Mouse (Mus musculus): ENCODE results near the gene Pcnp.
A peak's percentile ranks its signal among the peaks of the same experiment; 100 is the strongest.
"Not testable (repeated sequence)": the region's sequence is repeated elsewhere in the genome, so short reads cannot be mapped to it uniquely, and the experiment has no call there.

Gene Pcnp

DNA sequence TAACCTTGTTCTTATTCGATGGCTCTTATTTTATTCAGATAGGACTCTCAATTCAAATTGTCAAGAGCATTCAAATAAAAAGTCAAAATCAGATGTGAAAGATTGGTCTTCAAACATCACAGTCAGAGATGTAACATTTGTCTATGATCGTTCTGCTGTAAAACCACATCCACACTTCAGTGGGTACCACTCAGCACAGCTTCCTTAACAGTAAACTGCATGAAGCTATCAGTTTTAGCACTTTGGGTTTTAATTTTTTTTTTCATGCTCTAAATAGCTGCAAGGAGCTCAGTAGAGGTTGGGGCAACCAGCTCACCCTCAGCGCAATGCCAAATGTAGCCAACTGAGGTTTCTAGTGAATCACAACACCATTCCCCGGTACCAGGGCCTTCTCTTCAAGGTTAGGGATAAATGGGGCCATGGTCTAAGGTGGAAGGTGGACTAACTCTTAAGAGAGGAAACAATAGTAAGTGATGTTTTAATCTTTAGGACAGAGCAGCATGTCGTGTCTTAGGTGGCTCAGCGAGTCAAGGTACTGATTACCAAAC is 39.1 kb upstream of the Pcnp start:
- Histone ChIP-seq H3K4me3 (replicated peaks; ENCODE audit: low read length) (no peak overlapping the region), H3K27me3 (ENCODE audit: insufficient read depth, low read length) (no peaks in the 10 kb centered on the region), H3K9me3 (ENCODE audit: low read length) (no peaks in the 10 kb centered on the region), H3K4me1 (replicated peaks; ENCODE audit: low read depth, low read length) (peaks cover 33% of the 10 kb centered on the region), H3K36me3 (ENCODE audit: insufficient read depth, low read length) (no peaks in the 10 kb centered on the region)
- TF ChIP-seq NANOG (IDR thresholded peaks at IDR 0.05; ENCODE audit: borderline replicate concordance, low read length) (no peak), POU5F1 (IDR thresholded peaks at IDR 0.05; ENCODE audit: borderline replicate concordance, low read length) (no peak), CTCF (conservative IDR thresholded peaks at IDR 0.05; ENCODE audit: low read length) (no peak)

DNA sequence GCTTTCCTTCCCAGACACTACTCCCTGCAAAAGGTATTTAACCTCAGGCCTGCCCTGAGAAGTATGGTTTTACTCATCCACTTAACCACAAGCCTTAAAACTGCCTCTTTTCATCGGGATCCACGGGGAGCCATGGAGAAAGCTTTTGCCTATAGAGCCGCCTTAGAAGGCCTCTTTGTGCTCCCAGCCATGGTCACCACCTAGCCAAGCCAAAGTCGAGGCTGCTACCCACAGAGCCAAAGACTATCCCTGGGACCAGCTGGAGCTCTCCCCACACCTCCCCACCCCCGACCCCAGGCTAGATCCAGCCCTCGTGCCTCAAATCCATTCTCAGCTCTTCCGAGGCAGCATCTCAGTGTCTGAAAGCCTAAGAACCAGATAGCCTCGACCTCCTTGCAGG is 36.6 kb upstream of the Pcnp start:
- Histone ChIP-seq H3K9me3 (ENCODE audit: low read length) (no peaks in the 10 kb centered on the region), H3K36me3 (ENCODE audit: insufficient read depth, low read length) (no peaks in the 10 kb centered on the region), H3K27me3 (ENCODE audit: insufficient read depth, low read length) (no peaks in the 10 kb centered on the region), H3K4me1 (replicated peaks; ENCODE audit: low read depth, low read length) (peaks cover 22% of the 10 kb centered on the region), H3K4me3 (replicated peaks; ENCODE audit: low read length) (no peak overlapping the region)
- TF ChIP-seq CTCF (conservative IDR thresholded peaks at IDR 0.05; ENCODE audit: low read length) (no peak), POU5F1 (IDR thresholded peaks at IDR 0.05; ENCODE audit: borderline replicate concordance, low read length) (no peak), NANOG (IDR thresholded peaks at IDR 0.05; ENCODE audit: borderline replicate concordance, low read length) (no peak)

DNA sequence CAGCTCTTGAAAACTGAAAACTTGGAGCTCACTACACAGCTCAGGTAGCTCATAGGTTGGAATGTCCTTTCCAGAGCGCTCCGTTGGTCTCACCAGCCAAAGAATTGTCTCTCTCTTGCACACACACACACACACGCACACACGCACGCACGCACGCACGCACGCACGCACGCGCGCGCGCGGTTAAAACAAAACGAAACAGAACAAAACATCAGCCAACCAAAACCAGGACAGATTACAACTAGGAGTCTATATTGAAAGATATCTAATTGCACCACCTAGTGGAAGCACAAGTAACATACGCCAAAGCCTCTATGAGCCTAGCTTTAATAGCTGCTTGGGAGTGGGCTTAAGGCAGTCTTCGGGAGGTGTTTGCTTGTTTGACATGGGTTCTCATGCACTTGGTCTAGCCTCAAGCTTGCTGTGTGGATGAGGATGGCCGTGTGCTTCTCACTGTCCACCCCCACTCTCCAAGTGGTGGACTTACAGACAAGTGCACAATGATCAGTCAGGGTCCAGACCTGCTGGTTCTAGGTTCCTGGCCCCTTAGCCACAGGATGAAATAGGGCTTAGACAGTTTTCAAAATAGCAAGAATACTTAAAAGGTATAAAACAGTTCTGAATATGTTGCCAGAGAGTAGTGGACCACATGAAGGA is 34.9 kb upstream of the Pcnp start:
- TF ChIP-seq CTCF (conservative IDR thresholded peaks at IDR 0.05; ENCODE audit: low read length), result peak; percentile 55
- no peak for TF ChIP-seq NANOG (IDR thresholded peaks at IDR 0.05; ENCODE audit: borderline replicate concordance, low read length)
- no peaks in the 10 kb centered on the region for H3K27me3 ChIP-seq (ENCODE audit: insufficient read depth, low read length)

DNA sequence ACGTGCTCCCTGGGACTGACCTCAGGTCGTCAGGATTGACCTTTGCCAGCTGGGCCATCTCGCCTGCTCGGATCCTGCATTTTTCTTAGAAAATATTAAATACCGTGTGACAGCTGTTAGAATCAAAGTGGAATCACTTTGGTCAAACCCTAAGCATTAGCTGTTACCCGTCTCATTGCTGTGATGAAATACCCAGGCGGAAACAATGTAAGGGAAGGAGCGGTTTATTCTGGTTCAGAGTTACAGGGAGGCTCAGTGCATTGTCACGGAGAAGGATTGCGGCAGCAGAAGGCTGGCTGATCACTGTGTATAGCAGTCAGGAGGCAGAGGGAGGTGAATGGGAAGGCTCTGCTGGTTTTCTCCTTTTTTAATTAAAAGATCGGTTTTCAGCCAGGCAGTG is 33.4 kb upstream of the Pcnp start:
- H3K27me3 ChIP-seq (ENCODE audit: insufficient read depth, low read length), result no peaks in the 10 kb centered on the region
- H3K36me3 ChIP-seq (ENCODE audit: insufficient read depth, low read length), result no peaks in the 10 kb centered on the region
- no peak for TF ChIP-seq CTCF (conservative IDR thresholded peaks at IDR 0.05; ENCODE audit: low read length)
- TF ChIP-seq POU5F1 (IDR thresholded peaks at IDR 0.05; ENCODE audit: borderline replicate concordance, low read length), result no peak
- TF ChIP-seq NANOG (IDR thresholded peaks at IDR 0.05; ENCODE audit: borderline replicate concordance, low read length), result no peak
- H3K4me1 ChIP-seq (replicated peaks; ENCODE audit: low read depth, low read length), result peaks cover 16% of the 10 kb centered on the region
- no peaks in the 10 kb centered on the region for H3K9me3 ChIP-seq (ENCODE audit: low read length)
- H3K4me3 ChIP-seq (replicated peaks; ENCODE audit: low read length), result no peak overlapping the region

More for the DNA sequence above, 34.9 kb upstream of the Pcnp start:
- Histone ChIP-seq H3K36me3 (ENCODE audit: insufficient read depth, low read length) (no peaks in the 10 kb centered on the region), H3K4me1 (replicated peaks; ENCODE audit: low read depth, low read length) (peaks cover 13% of the 10 kb centered on the region), H3K4me3 (replicated peaks; ENCODE audit: low read length) (no peak overlapping the region; the same call in 1 of the 2 replicates), H3K9me3 (ENCODE audit: low read length) (no peaks in the 10 kb centered on the region)

DNA sequence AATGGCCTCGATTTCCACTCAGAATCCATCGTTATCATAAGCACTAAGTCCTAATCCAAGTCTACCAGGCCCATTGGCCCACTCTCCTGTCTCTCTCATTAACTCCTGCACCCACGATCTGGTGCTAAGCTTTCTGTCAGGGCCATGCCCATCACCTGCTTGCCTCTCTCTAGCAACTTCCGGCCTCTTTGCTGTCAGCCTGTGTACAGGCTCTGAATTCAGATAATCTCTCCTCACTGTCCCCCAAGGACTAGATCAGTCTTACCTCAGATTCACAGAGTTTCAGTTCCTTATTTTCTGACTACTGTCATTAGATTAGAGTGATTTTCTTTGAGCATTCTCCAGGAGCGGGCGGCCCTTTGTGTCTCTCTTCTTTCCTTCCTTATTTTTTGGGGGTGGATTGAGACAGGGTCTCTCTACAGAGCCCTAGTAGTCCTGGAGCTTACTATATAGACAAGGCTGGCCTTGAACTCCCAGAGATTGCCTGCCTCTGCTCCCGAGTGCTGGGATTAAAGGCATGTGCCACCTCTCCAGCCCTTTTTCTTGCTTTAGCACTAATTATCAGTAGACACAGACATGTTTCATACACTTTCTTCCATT is 32.6 kb upstream of the Pcnp start:
- no peaks in the 10 kb centered on the region for H3K27me3 ChIP-seq (ENCODE audit: insufficient read depth, low read length)
- no peaks in the 10 kb centered on the region for H3K36me3 ChIP-seq (ENCODE audit: insufficient read depth, low read length)
- peaks cover 20% of the 10 kb centered on the region for H3K4me1 ChIP-seq (replicated peaks; ENCODE audit: low read depth, low read length)
- TF ChIP-seq CTCF (conservative IDR thresholded peaks at IDR 0.05; ENCODE audit: low read length), result no peak
- no peak for TF ChIP-seq POU5F1 (IDR thresholded peaks at IDR 0.05; ENCODE audit: borderline replicate concordance, low read length)
- TF ChIP-seq NANOG (IDR thresholded peaks at IDR 0.05; ENCODE audit: borderline replicate concordance, low read length), result no peak
- H3K9me3 ChIP-seq (ENCODE audit: low read length), result no peaks in the 10 kb centered on the region
- H3K4me3 ChIP-seq (replicated peaks; ENCODE audit: low read length), result no peak overlapping the region

DNA sequence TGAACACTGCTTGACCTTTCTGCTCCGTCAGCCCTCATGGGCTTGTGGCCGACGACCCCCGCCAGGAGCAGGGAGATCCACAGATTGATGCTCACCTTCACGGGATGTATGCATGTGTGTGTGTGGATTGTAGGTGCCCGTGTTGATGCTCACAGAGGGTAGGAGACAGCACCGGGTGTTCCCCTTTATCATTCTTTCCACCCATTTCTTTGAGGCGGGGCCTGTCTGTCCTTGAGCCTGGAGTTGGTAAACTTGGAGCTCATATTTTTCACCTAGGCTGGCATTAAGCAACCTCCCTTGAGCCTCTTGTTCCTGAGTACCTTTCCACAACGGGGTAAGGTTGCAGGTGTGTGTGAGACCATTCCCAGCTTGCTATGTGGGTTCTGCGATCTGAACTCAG is 28.6 kb upstream of the Pcnp start:
- no peaks in the 10 kb centered on the region for H3K9me3 ChIP-seq (ENCODE audit: low read length)
- peaks cover 11% of the 10 kb centered on the region for H3K4me1 ChIP-seq (replicated peaks; ENCODE audit: low read depth, low read length)
- TF ChIP-seq NANOG (IDR thresholded peaks at IDR 0.05; ENCODE audit: borderline replicate concordance, low read length) (no peak), CTCF (conservative IDR thresholded peaks at IDR 0.05; ENCODE audit: low read length) (no peak), POU5F1 (IDR thresholded peaks at IDR 0.05; ENCODE audit: borderline replicate concordance, low read length) (no peak)
- no peaks in the 10 kb centered on the region for H3K27me3 ChIP-seq (ENCODE audit: insufficient read depth, low read length)
- no peaks in the 10 kb centered on the region for H3K36me3 ChIP-seq (ENCODE audit: insufficient read depth, low read length)
- H3K4me3 ChIP-seq (replicated peaks; ENCODE audit: low read length), result peak overlapping the region; percentile 13; the same call in 1 of the 2 replicates

DNA sequence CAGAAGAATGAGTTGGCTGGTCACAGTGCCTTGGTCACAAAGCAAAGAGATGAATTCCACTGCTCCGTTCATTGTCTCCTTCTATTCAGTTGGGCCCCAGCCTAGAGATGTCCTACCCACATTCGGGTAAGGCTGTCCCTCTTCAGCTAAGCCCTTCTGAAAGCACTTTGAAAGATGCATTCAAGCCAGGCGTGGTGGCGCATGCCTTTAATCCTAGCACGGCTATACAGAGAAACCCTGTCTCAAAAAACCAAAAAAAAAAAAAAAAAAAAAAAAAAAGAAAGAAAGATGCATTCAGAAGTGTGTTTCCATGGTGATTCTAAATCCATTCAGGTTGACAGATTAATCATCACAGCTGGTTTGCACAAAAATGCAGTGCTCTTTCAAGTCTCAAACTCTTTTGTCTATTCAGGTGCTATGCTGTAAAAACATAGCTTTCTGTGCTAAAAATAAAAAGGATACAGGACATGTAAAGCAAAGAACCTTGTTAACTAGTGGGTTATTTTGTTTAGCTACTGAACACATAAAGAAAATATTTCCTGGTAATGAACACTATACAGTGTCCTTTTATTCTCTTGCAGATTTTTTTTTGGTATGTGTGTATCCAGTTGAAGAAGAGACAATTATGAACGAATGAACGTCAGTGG is 27.5 kb upstream of the Pcnp start:
- TF ChIP-seq POU5F1 (IDR thresholded peaks at IDR 0.05; ENCODE audit: borderline replicate concordance, low read length) (no peak), CTCF (conservative IDR thresholded peaks at IDR 0.05; ENCODE audit: low read length) (no peak), NANOG (IDR thresholded peaks at IDR 0.05; ENCODE audit: borderline replicate concordance, low read length) (no peak)
- Histone ChIP-seq H3K9me3 (ENCODE audit: low read length) (no peaks in the 10 kb centered on the region), H3K4me3 (replicated peaks; ENCODE audit: low read length) (no peak overlapping the region), H3K4me1 (replicated peaks; ENCODE audit: low read depth, low read length) (peaks cover 7% of the 10 kb centered on the region; the same call in 1 of the 2 replicates), H3K27me3 (ENCODE audit: insufficient read depth, low read length) (no peaks in the 10 kb centered on the region), H3K36me3 (ENCODE audit: insufficient read depth, low read length) (no peaks in the 10 kb centered on the region)

DNA sequence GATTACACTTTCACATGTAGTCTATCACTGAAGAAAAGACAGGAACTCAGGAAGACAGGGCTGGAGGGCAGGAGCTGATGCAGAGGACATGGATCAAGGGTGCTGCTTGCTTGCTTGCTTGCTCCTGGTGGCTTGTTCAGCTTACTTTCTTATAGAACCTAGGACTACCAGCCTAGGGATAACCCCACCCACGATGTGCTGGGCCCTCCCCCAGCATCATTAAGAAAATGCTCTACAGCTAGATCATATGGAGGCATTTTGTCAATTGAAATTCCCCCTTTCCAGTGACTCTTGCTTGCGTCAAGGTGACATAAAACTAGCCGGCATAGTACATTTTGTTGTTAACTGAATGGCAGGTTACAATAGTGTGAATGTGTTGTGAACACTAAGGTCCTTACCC is 26.4 kb upstream of the Pcnp start:
- H3K27me3 ChIP-seq (ENCODE audit: insufficient read depth, low read length), result no peaks in the 10 kb centered on the region
- TF ChIP-seq CTCF (conservative IDR thresholded peaks at IDR 0.05; ENCODE audit: low read length) (no peak), POU5F1 (IDR thresholded peaks at IDR 0.05; ENCODE audit: borderline replicate concordance, low read length) (no peak), NANOG (IDR thresholded peaks at IDR 0.05; ENCODE audit: borderline replicate concordance, low read length) (no peak)
- H3K36me3 ChIP-seq (ENCODE audit: insufficient read depth, low read length), result no peaks in the 10 kb centered on the region
- H3K4me3 ChIP-seq (replicated peaks; ENCODE audit: low read length), result no peak overlapping the region
- H3K9me3 ChIP-seq (ENCODE audit: low read length), result no peaks in the 10 kb centered on the region
- peaks cover 7% of the 10 kb centered on the region; the same call in 1 of the 2 replicates for H3K4me1 ChIP-seq (replicated peaks; ENCODE audit: low read depth, low read length)

DNA sequence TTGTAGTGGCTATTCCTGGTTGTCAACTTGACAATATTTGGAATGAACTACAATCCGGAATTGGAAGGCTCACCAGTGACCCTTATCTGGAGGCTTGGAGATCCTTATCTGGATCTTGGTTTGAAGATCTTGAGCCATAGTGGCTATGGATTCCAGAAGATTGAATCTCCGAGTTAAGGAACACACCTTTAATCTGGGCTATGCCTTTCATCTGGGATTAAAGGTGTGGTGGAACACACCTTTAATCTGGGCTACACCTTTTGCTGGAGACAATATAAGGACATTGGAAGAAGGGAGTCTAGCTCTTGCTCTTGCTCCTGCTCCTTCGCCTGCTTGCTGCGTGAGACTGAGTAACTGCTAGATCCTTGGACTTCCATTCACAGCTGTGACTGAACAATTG is 18.5 kb upstream of the Pcnp start, which contains the start of gene Senp7:
Senp7 (plus strand) TSS at position 301 of the 400 bp plus-strand sequence.
- not testable (repeated sequence) for H3K4me3 ChIP-seq (replicated peaks; ENCODE audit: low read length); H3K27me3 ChIP-seq (ENCODE audit: insufficient read depth, low read length); H3K36me3 ChIP-seq (ENCODE audit: insufficient read depth, low read length); H3K9me3 ChIP-seq (ENCODE audit: low read length); H3K4me1 ChIP-seq (replicated peaks; ENCODE audit: low read depth, low read length)

All from E14TG2a.4 (cell line).